Mouse (Mus musculus) MEL (cell line): ENCODE measurements around the gene Rpl7l1. TPM values are rescaled to one million over a fixed set of nuclear protein-coding genes. Genes with fewer than 3 reads are reported as not detected.
"Not testable (repeated sequence)": the region's sequence is repeated elsewhere in the genome, so short reads cannot be mapped to it uniquely, and the experiment has no call there.

Source experiments
- DNase-seq: peaks from one replicate; pipeline ENCODE4 v3.0.0; 2011; ENCODE audit warnings: low read depth, low spot score
- H3K27ac ChIP-seq: 2 replicates; pipeline ENCODE4 v1.5.1; 2012; ENCODE audit warnings: low read depth, mild to moderate bottlenecking, control low read depth, low read length, moderate library complexity; ENCODE audit not compliant: control insufficient read depth
- H3K27me3 ChIP-seq, 2 experiments: fragments of 150-350 bp in 1 of 2; sonication (generic) in 1 of 2; 2 replicates each; pipeline ENCODE4 v1.6.1; 2012; ENCODE audit warnings: low read length in 2 of 2, mild to moderate bottlenecking in 2 of 2, improper control_type of control experiment in 1 of 2, moderate library complexity in 1 of 2; ENCODE audit not compliant: insufficient read depth in 2 of 2, control insufficient read depth in 1 of 2
- H3K36me3 ChIP-seq, 2 experiments: 2 replicates each; pipeline ENCODE4 v1.6.1; 2012 to 2014; ENCODE audit warnings: low read length in 2 of 2, improper control_type of control experiment in 1 of 2, inconsistent platforms in 1 of 2, mild to moderate bottlenecking in 1 of 2; ENCODE audit not compliant: insufficient read depth in 2 of 2, control insufficient read depth in 1 of 2
- H3K4me1 ChIP-seq, 2 experiments: fragments of 150-350 bp in 1 of 2; sonication (generic) in 1 of 2; 2 replicates each; pipeline ENCODE4 v1.6.1; 2012; ENCODE audit warnings: low read length in 2 of 2, improper control_type of control experiment in 1 of 2, mild to moderate bottlenecking in 1 of 2; ENCODE audit not compliant: insufficient read depth in 2 of 2, control insufficient read depth in 1 of 2
- H3K4me3 ChIP-seq, 2 experiments: fragments of 150-350 bp in 1 of 2; sonication (generic) in 1 of 2; 2 replicates each; pipeline ENCODE4 v1.5.1; 2012; ENCODE audit warnings: low read depth in 2 of 2, low read length in 2 of 2, mild to moderate bottlenecking in 2 of 2, moderate library complexity in 2 of 2, control low read depth in 1 of 2, improper control_type of control experiment in 1 of 2; ENCODE audit not compliant: control insufficient read depth in 1 of 2, insufficient read depth in 1 of 2
- H3K79me2 ChIP-seq: 2 replicates; pipeline ENCODE4 v1.6.1; 2012; ENCODE audit warnings: mild to moderate bottlenecking, low read length, moderate library complexity; ENCODE audit not compliant: control insufficient read depth, poor library complexity, insufficient read depth
- H3K9ac ChIP-seq: 2 replicates; pipeline ENCODE4 v1.6.1; 2012; ENCODE audit warnings: low read depth, mild to moderate bottlenecking, control low read depth, low read length, moderate library complexity; ENCODE audit not compliant: control insufficient read depth, poor library complexity, severe bottlenecking
- H3K9me3 ChIP-seq: fragments of 150-350 bp; sonication (generic); replicated peaks from 2 replicates; pipeline ENCODE4 v1.6.1; 2012; ENCODE audit warnings: mild to moderate bottlenecking, low read length, improper control_type of control experiment, moderate library complexity; ENCODE audit not compliant: insufficient read depth
- CHD2 ChIP-seq: IDR thresholded peaks from 2 replicates; pipeline ENCODE4 v1.6.1; 2011; ENCODE audit warnings: low read length, improper control_type of control experiment
- E2F4 ChIP-seq: IDR thresholded peaks from 2 replicates; pipeline ENCODE4 v1.6.1; 2011; ENCODE audit warnings: low read depth, low read length, improper control_type of control experiment, borderline replicate concordance
- ETS1 ChIP-seq: IDR thresholded peaks from 2 replicates; pipeline ENCODE4 v1.6.1; 2012; ENCODE audit warnings: low read depth, mild to moderate bottlenecking, inconsistent platforms, low read length, improper control_type of control experiment, moderate library complexity
- GABPA ChIP-seq: IDR thresholded peaks from 2 replicates; pipeline ENCODE4 v1.6.1; 2012; ENCODE audit warnings: low read depth, mild to moderate bottlenecking, inconsistent platforms, low read length, improper control_type of control experiment, moderate library complexity
- GATA1 ChIP-seq: IDR thresholded peaks from 2 replicates; pipeline ENCODE4 v1.6.1; 2011; ENCODE audit warnings: low read depth, low read length, improper control_type of control experiment
- HCFC1 ChIP-seq: IDR thresholded peaks from 2 replicates; pipeline ENCODE4 v1.6.1; 2012; ENCODE audit warnings: low read depth, mild to moderate bottlenecking, inconsistent platforms, low read length, improper control_type of control experiment, moderate library complexity
- JUND ChIP-seq: IDR thresholded peaks from 2 replicates; pipeline ENCODE4 v1.6.1; 2011; ENCODE audit warnings: low read depth, mild to moderate bottlenecking, improper control_type of control experiment, low read length
- KAT2A ChIP-seq: conservative IDR thresholded peaks from 2 replicates; pipeline ENCODE4 v1.6.1; 2012; ENCODE audit warnings: low read depth, low read length, improper control_type of control experiment, inconsistent platforms
- MEF2A ChIP-seq: IDR thresholded peaks from 2 replicates; pipeline ENCODE4 v1.6.1; 2014; ENCODE audit warnings: low read depth, mild to moderate bottlenecking, inconsistent platforms, low read length, improper control_type of control experiment; ENCODE audit not compliant: poor library complexity, insufficient replicate concordance, severe bottlenecking; ENCODE audit errors: extremely low read depth
- MYC ChIP-seq: IDR thresholded peaks from 2 replicates; pipeline ENCODE4 v1.6.1; 2011; ENCODE audit warnings: low read depth, mild to moderate bottlenecking, low read length, improper control_type of control experiment, moderate library complexity
- NELFE ChIP-seq: IDR thresholded peaks from 2 replicates; pipeline ENCODE4 v1.6.1; 2011; ENCODE audit warnings: low read depth, low read length, improper control_type of control experiment
- NRF1 ChIP-seq: IDR thresholded peaks from 2 replicates; pipeline ENCODE4 v1.6.1; 2014; ENCODE audit warnings: low read depth, mild to moderate bottlenecking, inconsistent platforms, low read length, improper control_type of control experiment, moderate library complexity; ENCODE audit not compliant: poor library complexity, insufficient read depth, severe bottlenecking
- POLR2A ChIP-seq, 2 experiments: IDR thresholded peaks; 2 replicates each; pipeline ENCODE4 v1.6.1; 2011 to 2012; ENCODE audit warnings: low read length in 2 of 2, mild to moderate bottlenecking in 2 of 2, control low read depth in 1 of 2, improper control_type of control experiment in 1 of 2, low read depth in 1 of 2, moderate library complexity in 1 of 2; ENCODE audit not compliant: control insufficient read depth in 1 of 2, insufficient read depth in 1 of 2, poor library complexity in 1 of 2
- POLR2AphosphoS5 ChIP-seq: IDR thresholded peaks from 2 replicates; pipeline ENCODE4 v1.6.1; 2012; ENCODE audit warnings: low read depth, borderline replicate concordance, mild to moderate bottlenecking, inconsistent platforms, low read length, moderate library complexity, mixed read lengths
- RAD21 ChIP-seq: IDR thresholded peaks from 2 replicates; pipeline ENCODE4 v1.6.1; 2011; ENCODE audit warnings: mild to moderate bottlenecking, low read depth, low read length, improper control_type of control experiment
- SMC3 ChIP-seq: IDR thresholded peaks from 2 replicates; pipeline ENCODE4 v1.6.1; 2011; ENCODE audit warnings: low read depth, low read length, improper control_type of control experiment
- USF1 ChIP-seq: IDR thresholded peaks from 2 replicates; pipeline ENCODE4 v1.6.1; 2014; ENCODE audit warnings: low read depth, mild to moderate bottlenecking, inconsistent platforms, low read length, improper control_type of control experiment, moderate library complexity
- ZC3H11A ChIP-seq: IDR thresholded peaks from 2 replicates; pipeline ENCODE4 v1.6.1; 2012; ENCODE audit warnings: low read depth, mild to moderate bottlenecking, inconsistent platforms, low read length, improper control_type of control experiment
- ZKSCAN1 ChIP-seq: IDR thresholded peaks from 2 replicates; pipeline ENCODE4 v1.6.1; 2012; ENCODE audit warnings: low read depth, mild to moderate bottlenecking, inconsistent platforms, low read length, improper control_type of control experiment, moderate library complexity
- ZMIZ1 ChIP-seq: IDR thresholded peaks from 2 replicates; pipeline ENCODE4 v1.6.1; 2012; ENCODE audit warnings: low read depth, mild to moderate bottlenecking, inconsistent platforms, low read length, improper control_type of control experiment, moderate library complexity
- ZNF384 ChIP-seq: IDR thresholded peaks from 2 replicates; pipeline ENCODE4 v1.6.1; 2012; ENCODE audit warnings: low read depth, mild to moderate bottlenecking, inconsistent platforms, low read length, improper control_type of control experiment
- polyA plus RNA-seq, 2 experiments: library from polyadenylated mRNA; stranded (reverse) in 1 of 2; unstranded in 1 of 2; fragments of >175 nt in 1 of 2; fragments of >200 nt in 1 of 2; gene quantifications; 2 replicates each; pipeline versions ENCODE4 v1.2.1 to v1.2.4; 2012; ENCODE audit warnings: low replicate concordance in 2 of 2, low read depth in 1 of 2; ENCODE audit not compliant: insufficient read length in 2 of 2, insufficient read depth in 1 of 2, missing spikeins in 1 of 2
- total RNA-seq: library from RNA; depleted of rRNA; stranded (reverse); fragments of 300-350 nt; gene quantifications from 2 replicates; pipeline ENCODE4 v1.2.3, GENCODE M21; 2012

Gene Rpl7l1
- total and polyA plus RNA-seq, 3 experiments = 166 to 342 (median 174) TPM

- Histone ChIP-seq H3K9ac (no peak overlapping the region), H3K27me3 (no peaks in the 10 kb centered on the region), H3K36me3 (no peaks in the 10 kb centered on the region; a peak in 1 of 4 replicates), H3K79me2 (no peaks in the 10 kb centered on the region), H3K27ac (no peak overlapping the region), H3K4me1 (0 out of 4 replicates have a peak, but pooled peaks cover 0 to 2% of the 10 kb centered on the region in 2 experiments), H3K9me3 (no peaks in the 10 kb centered on the region), H3K4me3 (no peak overlapping the region)
- no peak for DNase-seq
- TF ChIP-seq NELFE = no peak
- TF ChIP-seq ETS1 = no peak
- no peak for TF ChIP-seq ZKSCAN1
- TF ChIP-seq NRF1 = no peak
- TF ChIP-seq MEF2A = no peak
- no peak for TF ChIP-seq ZC3H11A
- no peak for TF ChIP-seq RAD21
- TF ChIP-seq ZNF384 = no peak
- no peak for TF ChIP-seq GABPA
- TF ChIP-seq USF1 = no peak
- no peak for TF ChIP-seq GATA1
Observed at GRCm38 (mm10) chr17:46796743-46797142, 14.3 kb upstream of the Rpl7l1 start.

- H3K4me1 ChIP-seq = 0 out of 4 replicates have a peak, but pooled peaks cover 0 to 2% of the 10 kb centered on the region in 2 experiments
- H3K36me3 ChIP-seq = no peaks in the 10 kb centered on the region
- H3K4me3 ChIP-seq = no peak overlapping the region
- H3K79me2 ChIP-seq = no peaks in the 10 kb centered on the region
- no peak for DNase-seq
- no peaks in the 10 kb centered on the region for H3K9me3 ChIP-seq
- TF ChIP-seq POLR2AphosphoS5 (no peak), CHD2 (no peak), ETS1 (no peak), JUND (no peak), MYC (no peak), E2F4 (no peak), SMC3 (no peak), NRF1 (no peak), ZMIZ1 (no peak), GABPA (no peak), ZKSCAN1 (no peak), HCFC1 (no peak), POLR2A (IDR thresholded peaks at IDR 0.05; ENCODE audit: control insufficient read depth in 1 of 2, insufficient read depth in 1 of 2, low read depth in 1 of 2, low read length in 2 of 2, poor library complexity in 1 of 2) (no peak), ZNF384 (no peak), RAD21 (no peak), KAT2A (no peak)
- no peak overlapping the region for H3K9ac ChIP-seq
- H3K27ac ChIP-seq = no peak overlapping the region
- no peaks in the 10 kb centered on the region for H3K27me3 ChIP-seq
Observed at GRCm38 (mm10) chr17:46792963-46793362, 10.5 kb upstream of the Rpl7l1 start.

GRCm38 (mm10) chr17:46787974-46788373 lies 5.5 kb upstream of the Rpl7l1 start:
- not testable (repeated sequence) for H3K4me1 ChIP-seq, H3K79me2 ChIP-seq, H3K27ac ChIP-seq, H3K9me3 ChIP-seq, H3K9ac ChIP-seq, H3K27me3 ChIP-seq, H3K36me3 ChIP-seq, H3K4me3 ChIP-seq, DNase-seq
